Mouse (Mus musculus) kidney, adult 2 months (tissue): ENCODE results near the gene Msmp.

ENCODE experiments used
- CTCF ChIP-seq: fragments of 200-500 bp; conservative IDR thresholded peaks from 2 replicates; pipeline ENCODE4 v1.5.1; 2011; ENCODE audit warnings: low read depth, mild to moderate bottlenecking, control low read depth, low read length, moderate library complexity, mixed read lengths; ENCODE audit not compliant: insufficient read depth, insufficient read length
- POLR2A ChIP-seq: fragments of 200-500 bp; IDR thresholded peaks from one replicate; pipeline ENCODE4 v1.6.1; 2011; ENCODE audit warnings: low read depth, low read length, control low read depth

GRCm38 (mm10) chr4:43562769-43563600, 21.3 kb downstream of the Msmp start:
- TF ChIP-seq CTCF (no peak), POLR2A (no peak)
